Comparison of ENCODE assay signal across 17 mouse cellular contexts in the genomic region with DNA sequence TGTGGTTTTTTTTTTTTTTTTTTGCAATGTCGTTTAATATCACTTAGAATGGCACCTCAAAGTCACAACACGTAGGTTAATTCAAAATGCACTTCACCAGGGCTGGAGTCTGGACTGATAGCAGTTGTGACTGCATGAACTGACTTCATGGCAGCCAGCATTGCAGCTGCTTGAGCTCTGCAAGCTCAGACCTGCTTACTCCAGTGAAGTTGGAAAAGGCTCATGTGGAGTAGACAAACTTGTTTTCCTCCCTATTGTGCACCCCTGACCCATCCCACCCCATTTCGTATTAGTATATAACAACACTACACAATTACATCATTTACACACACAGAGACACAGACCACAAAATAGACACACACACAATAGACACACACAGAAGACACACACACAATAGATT. TPM values are rescaled to one million over a fixed set of nuclear protein-coding genes. Genes with fewer than 3 reads are reported as not detected.
"Had no signal": no experiment of that assay in that cellular context is flagged by ENCODE, and none has a peak within 500 bp of the region (broad histone marks: within the 10 kb centered on the region; RNA-seq: fewer than 3 reads in every experiment).

No protein-coding gene starts in this region.

- H3K27me3 ChIP-seq: limb, embryonic 13.5 days; liver, embryonic 13.5 days had no signal

- H3K4me2 ChIP-seq: limb, embryonic 13.5 days; liver, embryonic 13.5 days; midbrain, embryonic 11.5 days had no signal

- H3K36me3 ChIP-seq: limb, embryonic 13.5 days; liver, embryonic 13.5 days had no signal

- H3K4me1 ChIP-seq: liver, embryonic 13.5 days had no signal

- DNase-seq: kidney, adult 11 months; kidney, adult 9 months; kidney, postnatal 14 days; kidney, postnatal 4 days; left cerebral cortex, postnatal 4 days; liver, embryonic 13.5 days; lung, adult 2 months; lung, postnatal 14 days; lung, postnatal 4 days; midbrain, embryonic 14.5 days; thymus, adult 2 months; thymus, postnatal 14 days; thymus, postnatal 4 days had no signal

- H3K9ac ChIP-seq: limb, embryonic 13.5 days; liver, embryonic 13.5 days had no signal

- H3K9me3 ChIP-seq: limb, embryonic 13.5 days; liver, embryonic 13.5 days had no signal

- H3K4me3 ChIP-seq: limb, embryonic 13.5 days; liver, embryonic 13.5 days had no signal

- H3K27ac ChIP-seq: limb, embryonic 13.5 days; liver, embryonic 13.5 days had no signal

RNA-seq across cellular contexts. Expression of gene Fbp1, which starts 34.6 kb away (rescaled TPM):
- total RNA-seq: midbrain, postnatal 0 days had no signal
- polyA plus RNA-seq: midbrain, embryonic 11.5 days; midbrain, embryonic 14.5 days; neural tube, embryonic 11.5 days had no signal
